Mouse (Mus musculus) MEL (cell line): ENCODE measurements around the gene Elavl4. TPM values are rescaled to one million over a fixed set of nuclear protein-coding genes. Genes with fewer than 3 reads are reported as not detected.

Source experiments
- DNase-seq: peaks from one replicate; pipeline ENCODE4 v3.0.0; 2011; ENCODE audit warnings: low read depth, low spot score
- H3K27ac ChIP-seq: 2 replicates; pipeline ENCODE4 v1.5.1; 2012; ENCODE audit warnings: low read depth, mild to moderate bottlenecking, control low read depth, low read length, moderate library complexity; ENCODE audit not compliant: control insufficient read depth
- H3K27me3 ChIP-seq, 2 experiments: fragments of 150-350 bp in 1 of 2; sonication (generic) in 1 of 2; 2 replicates each; pipeline ENCODE4 v1.6.1; 2012; ENCODE audit warnings: low read length in 2 of 2, mild to moderate bottlenecking in 2 of 2, improper control_type of control experiment in 1 of 2, moderate library complexity in 1 of 2; ENCODE audit not compliant: insufficient read depth in 2 of 2, control insufficient read depth in 1 of 2
- H3K36me3 ChIP-seq, 2 experiments: 2 replicates each; pipeline ENCODE4 v1.6.1; 2012 to 2014; ENCODE audit warnings: low read length in 2 of 2, improper control_type of control experiment in 1 of 2, inconsistent platforms in 1 of 2, mild to moderate bottlenecking in 1 of 2; ENCODE audit not compliant: insufficient read depth in 2 of 2, control insufficient read depth in 1 of 2
- H3K4me1 ChIP-seq, 2 experiments: fragments of 150-350 bp in 1 of 2; sonication (generic) in 1 of 2; 2 replicates each; pipeline ENCODE4 v1.6.1; 2012; ENCODE audit warnings: low read length in 2 of 2, improper control_type of control experiment in 1 of 2, mild to moderate bottlenecking in 1 of 2; ENCODE audit not compliant: insufficient read depth in 2 of 2, control insufficient read depth in 1 of 2
- H3K4me3 ChIP-seq, 2 experiments: fragments of 150-350 bp in 1 of 2; sonication (generic) in 1 of 2; 2 replicates each; pipeline ENCODE4 v1.5.1; 2012; ENCODE audit warnings: low read depth in 2 of 2, low read length in 2 of 2, mild to moderate bottlenecking in 2 of 2, moderate library complexity in 2 of 2, control low read depth in 1 of 2, improper control_type of control experiment in 1 of 2; ENCODE audit not compliant: control insufficient read depth in 1 of 2, insufficient read depth in 1 of 2
- H3K79me2 ChIP-seq: 2 replicates; pipeline ENCODE4 v1.6.1; 2012; ENCODE audit warnings: mild to moderate bottlenecking, low read length, moderate library complexity; ENCODE audit not compliant: control insufficient read depth, poor library complexity, insufficient read depth
- H3K9ac ChIP-seq: 2 replicates; pipeline ENCODE4 v1.6.1; 2012; ENCODE audit warnings: low read depth, mild to moderate bottlenecking, control low read depth, low read length, moderate library complexity; ENCODE audit not compliant: control insufficient read depth, poor library complexity, severe bottlenecking
- H3K9me3 ChIP-seq: fragments of 150-350 bp; sonication (generic); replicated peaks from 2 replicates; pipeline ENCODE4 v1.6.1; 2012; ENCODE audit warnings: mild to moderate bottlenecking, low read length, improper control_type of control experiment, moderate library complexity; ENCODE audit not compliant: insufficient read depth
- CHD1 ChIP-seq: IDR thresholded peaks from 2 replicates; pipeline ENCODE4 v1.6.1; 2012; ENCODE audit warnings: low read depth, mild to moderate bottlenecking, inconsistent platforms, low read length, improper control_type of control experiment
- E2F4 ChIP-seq: IDR thresholded peaks from 2 replicates; pipeline ENCODE4 v1.6.1; 2011; ENCODE audit warnings: low read depth, low read length, improper control_type of control experiment, borderline replicate concordance
- EP300 ChIP-seq, 2 experiments: IDR thresholded peaks; 2 replicates each; pipeline ENCODE4 v1.6.1; 2011; ENCODE audit warnings: improper control_type of control experiment in 2 of 2, low read length in 2 of 2, low read depth in 1 of 2, mild to moderate bottlenecking in 1 of 2
- ETS1 ChIP-seq: IDR thresholded peaks from 2 replicates; pipeline ENCODE4 v1.6.1; 2012; ENCODE audit warnings: low read depth, mild to moderate bottlenecking, inconsistent platforms, low read length, improper control_type of control experiment, moderate library complexity
- GATA1 ChIP-seq: IDR thresholded peaks from 2 replicates; pipeline ENCODE4 v1.6.1; 2011; ENCODE audit warnings: low read depth, low read length, improper control_type of control experiment
- JUND ChIP-seq: IDR thresholded peaks from 2 replicates; pipeline ENCODE4 v1.6.1; 2011; ENCODE audit warnings: low read depth, mild to moderate bottlenecking, improper control_type of control experiment, low read length
- MAFK ChIP-seq: IDR thresholded peaks from 2 replicates; pipeline ENCODE4 v1.6.1; 2011; ENCODE audit warnings: low read depth, mild to moderate bottlenecking, low read length, improper control_type of control experiment, borderline replicate concordance
- MAX ChIP-seq: IDR thresholded peaks from 2 replicates; pipeline ENCODE4 v1.6.1; 2011; ENCODE audit warnings: low read length, improper control_type of control experiment
- MAZ ChIP-seq: IDR thresholded peaks from 2 replicates; pipeline ENCODE4 v1.6.1; 2012; ENCODE audit warnings: low read depth, mild to moderate bottlenecking, inconsistent platforms, low read length, improper control_type of control experiment
- MEF2A ChIP-seq: IDR thresholded peaks from 2 replicates; pipeline ENCODE4 v1.6.1; 2014; ENCODE audit warnings: low read depth, mild to moderate bottlenecking, inconsistent platforms, low read length, improper control_type of control experiment; ENCODE audit not compliant: poor library complexity, insufficient replicate concordance, severe bottlenecking; ENCODE audit errors: extremely low read depth
- MXI1 ChIP-seq: IDR thresholded peaks from 2 replicates; pipeline ENCODE4 v1.6.1; 2011; ENCODE audit warnings: mild to moderate bottlenecking, low read depth, low read length, improper control_type of control experiment
- MYB ChIP-seq: IDR thresholded peaks from 2 replicates; pipeline ENCODE4 v1.6.1; 2011; ENCODE audit warnings: mild to moderate bottlenecking, low read depth, low read length, improper control_type of control experiment
- NELFE ChIP-seq: IDR thresholded peaks from 2 replicates; pipeline ENCODE4 v1.6.1; 2011; ENCODE audit warnings: low read depth, low read length, improper control_type of control experiment
- POLR2AphosphoS5 ChIP-seq: IDR thresholded peaks from 2 replicates; pipeline ENCODE4 v1.6.1; 2012; ENCODE audit warnings: low read depth, borderline replicate concordance, mild to moderate bottlenecking, inconsistent platforms, low read length, moderate library complexity, mixed read lengths
- RCOR1 ChIP-seq: IDR thresholded peaks from 2 replicates; pipeline ENCODE4 v1.6.1; 2012; ENCODE audit warnings: low read depth, mild to moderate bottlenecking, inconsistent platforms, low read length, improper control_type of control experiment
- SIN3A ChIP-seq: IDR thresholded peaks from 2 replicates; pipeline ENCODE4 v1.6.1; 2012; ENCODE audit warnings: low read length, improper control_type of control experiment, inconsistent platforms
- USF2 ChIP-seq, 2 experiments: IDR thresholded peaks; 2 replicates each; pipeline ENCODE4 v1.6.1; 2011 to 2012; ENCODE audit warnings: improper control_type of control experiment in 2 of 2, low read length in 2 of 2, borderline replicate concordance in 1 of 2, inconsistent platforms in 1 of 2, low read depth in 1 of 2, mild to moderate bottlenecking in 1 of 2; ENCODE audit not compliant: insufficient read depth in 1 of 2
- ZNF384 ChIP-seq: IDR thresholded peaks from 2 replicates; pipeline ENCODE4 v1.6.1; 2012; ENCODE audit warnings: low read depth, mild to moderate bottlenecking, inconsistent platforms, low read length, improper control_type of control experiment
- polyA plus RNA-seq, 2 experiments: library from polyadenylated mRNA; stranded (reverse) in 1 of 2; unstranded in 1 of 2; fragments of >175 nt in 1 of 2; fragments of >200 nt in 1 of 2; gene quantifications; 2 replicates each; pipeline versions ENCODE4 v1.2.1 to v1.2.4; 2012; ENCODE audit warnings: low replicate concordance in 2 of 2, low read depth in 1 of 2; ENCODE audit not compliant: insufficient read length in 2 of 2, insufficient read depth in 1 of 2, missing spikeins in 1 of 2
- total RNA-seq: library from RNA; depleted of rRNA; stranded (reverse); fragments of 300-350 nt; gene quantifications from 2 replicates; pipeline ENCODE4 v1.2.3, GENCODE M21; 2012

Elavl4 gene
- total and polyA plus RNA-seq, 3 experiments, result not detected

GRCm38 (mm10) chr4:110218819-110219218 is 132.9 kb downstream of the Elavl4 start:
- H3K36me3 ChIP-seq, result no peaks in the 10 kb centered on the region

GRCm38 (mm10) chr4:110217553-110217952 is 134.2 kb downstream of the Elavl4 start:
- Histone ChIP-seq H3K4me1 (no peaks in the 10 kb centered on the region), H3K9me3 (no peaks in the 10 kb centered on the region), H3K27me3 (no peaks in the 10 kb centered on the region), H3K79me2 (no peaks in the 10 kb centered on the region), H3K27ac (no peak overlapping the region), H3K9ac (no peak overlapping the region), H3K36me3 (no peaks in the 10 kb centered on the region), H3K4me3 (no peak overlapping the region)
- TF ChIP-seq MXI1 (no peak), USF2 (IDR thresholded peaks at IDR 0.05; ENCODE audit: borderline replicate concordance in 1 of 2, insufficient read depth in 1 of 2, low read depth in 1 of 2, low read length in 2 of 2) (no peak), MEF2A (no peak), SIN3A (no peak), MAX (no peak), MYB (no peak), NELFE (no peak), MAZ (no peak), JUND (no peak), E2F4 (no peak), ETS1 (no peak), MAFK (no peak), RCOR1 (no peak), GATA1 (no peak), CHD1 (no peak)
- DNase-seq, result no peak

More at GRCm38 (mm10) chr4:110218819-110219218, 132.9 kb downstream of the Elavl4 start:
- H3K9me3 ChIP-seq, result no peaks in the 10 kb centered on the region
- no peak overlapping the region for H3K4me3 ChIP-seq
- no peaks in the 10 kb centered on the region for H3K27me3 ChIP-seq
- H3K4me1 ChIP-seq, result no peaks in the 10 kb centered on the region
- H3K79me2 ChIP-seq, result no peaks in the 10 kb centered on the region
- H3K27ac ChIP-seq, result no peak overlapping the region
- TF ChIP-seq EP300 (IDR thresholded peaks at IDR 0.05; ENCODE audit: low read depth in 1 of 2, low read length in 2 of 2) (no peak), MXI1 (no peak), ZNF384 (no peak), RCOR1 (no peak), SIN3A (no peak), MYB (no peak), MEF2A (no peak), POLR2AphosphoS5 (no peak)
- H3K9ac ChIP-seq, result no peak overlapping the region
- no peak for DNase-seq
